Mouse (Mus musculus) fat pad, adult 2 months (tissue): ENCODE data around the gene Arl14.
"Not testable (repeated sequence)": the region's sequence is repeated elsewhere in the genome, so short reads cannot be mapped to it uniquely, and the experiment has no call there.

Experiments used
- DNase-seq: peaks from one replicate; pipeline ENCODE4 v3.0.0-alpha.2; 2011; ENCODE audit warnings: low read depth, low spot score; ENCODE audit errors: extremely low read depth

The Arl14 gene

GRCm38 (mm10) chr3:69264299-69264698 lies 42.1 kb downstream of the Arl14 start:
- not testable (repeated sequence) for DNase-seq

GRCm38 (mm10) chr3:69271812-69272211 lies 49.6 kb downstream of the Arl14 start:
- DNase-seq, result no peak
